Mouse (Mus musculus): ENCODE data around the gene Pald1. TPM values are rescaled to one million over a fixed set of nuclear protein-coding genes. Genes with fewer than 3 reads are reported as not detected.

Pald1 gene
- polyA plus RNA-seq, 1 experiment from 2014 or later, result 17.3 TPM

DNA sequence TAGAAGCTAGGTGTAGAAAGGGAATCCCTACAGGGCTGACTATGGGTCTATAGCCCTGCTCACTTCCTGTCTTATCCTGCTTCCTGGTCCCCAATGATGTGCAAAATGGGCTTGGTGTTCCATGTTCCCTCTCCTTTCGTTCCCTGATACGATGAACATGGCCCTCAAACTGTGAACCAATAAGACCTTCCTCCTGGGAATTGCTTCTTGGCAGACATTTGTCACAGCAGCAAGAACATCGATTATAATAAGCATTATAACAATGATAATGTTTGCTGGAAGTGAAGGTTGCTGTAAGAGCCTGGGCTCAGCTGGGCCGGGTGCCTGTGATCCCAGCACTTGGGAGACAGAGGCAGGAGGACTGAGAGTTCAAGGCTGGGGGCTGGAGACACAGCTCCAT, 99.0 kb downstream of the Pald1 start:
- Histone ChIP-seq H3K27ac (ENCODE audit: low read depth, low read length) (no peak overlapping the region), H3K9ac (ENCODE audit: low read length) (no peak overlapping the region), H3K4me1 (ENCODE audit: control insufficient read depth, insufficient read depth, low read length) (no peaks in the 10 kb centered on the region), H3K4me2 (no peak overlapping the region), H3K27me3 (ENCODE audit: control insufficient read depth, insufficient read depth, low read length) (no peaks in the 10 kb centered on the region), H3K36me3 (ENCODE audit: control insufficient read depth, insufficient read depth, low read length) (no peaks in the 10 kb centered on the region), H3K9me3 (ENCODE audit: control insufficient read depth, low read length) (no peaks in the 10 kb centered on the region), H3K4me3 (ENCODE audit: low read depth, low read length) (no peak overlapping the region)
- DNase-seq (ENCODE audit: low spot score, missing footprints) (peak; percentile 77), ATAC-seq (ENCODE audit: low FRiP score) (no peak)
- 89% methylated on average over 4 of the region's 4 CpGs for WGBS

DNA sequence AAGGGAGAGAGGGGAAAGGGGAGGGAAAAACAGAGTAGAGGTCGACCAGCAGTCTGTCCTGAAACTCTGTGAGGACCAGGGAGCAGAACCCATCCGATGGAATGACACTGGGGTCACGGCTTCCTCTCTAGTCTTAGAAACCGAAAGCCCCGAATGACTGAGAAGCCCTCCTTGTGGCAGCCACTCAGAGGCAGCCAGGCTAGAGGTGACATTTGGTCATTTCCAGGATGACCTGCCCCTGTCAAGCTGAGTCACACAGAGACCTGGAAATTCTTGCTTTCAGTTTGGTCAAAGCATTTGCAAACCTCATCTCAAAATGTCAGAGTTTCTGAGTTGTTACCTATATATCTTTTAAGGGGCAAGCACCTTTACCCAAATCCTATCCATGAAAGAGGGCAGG, 102.2 kb downstream of the Pald1 start:
- Histone ChIP-seq H3K27me3 (ENCODE audit: control insufficient read depth, insufficient read depth, low read length) (no peaks in the 10 kb centered on the region), H3K9me3 (ENCODE audit: control insufficient read depth, low read length) (no peaks in the 10 kb centered on the region), H3K4me3 (ENCODE audit: low read depth, low read length) (no peak overlapping the region), H3K27ac (ENCODE audit: low read depth, low read length) (no peak overlapping the region), H3K4me1 (ENCODE audit: control insufficient read depth, insufficient read depth, low read length) (no peaks in the 10 kb centered on the region), H3K36me3 (ENCODE audit: control insufficient read depth, insufficient read depth, low read length) (no peaks in the 10 kb centered on the region), H3K9ac (ENCODE audit: low read length) (no peak overlapping the region), H3K4me2 (no peak overlapping the region)
- DNase-seq (ENCODE audit: low spot score, missing footprints) (no peak), ATAC-seq (ENCODE audit: low FRiP score) (no peak)
- WGBS, result 84% methylated on average over 5 of the region's 5 CpGs

DNA sequence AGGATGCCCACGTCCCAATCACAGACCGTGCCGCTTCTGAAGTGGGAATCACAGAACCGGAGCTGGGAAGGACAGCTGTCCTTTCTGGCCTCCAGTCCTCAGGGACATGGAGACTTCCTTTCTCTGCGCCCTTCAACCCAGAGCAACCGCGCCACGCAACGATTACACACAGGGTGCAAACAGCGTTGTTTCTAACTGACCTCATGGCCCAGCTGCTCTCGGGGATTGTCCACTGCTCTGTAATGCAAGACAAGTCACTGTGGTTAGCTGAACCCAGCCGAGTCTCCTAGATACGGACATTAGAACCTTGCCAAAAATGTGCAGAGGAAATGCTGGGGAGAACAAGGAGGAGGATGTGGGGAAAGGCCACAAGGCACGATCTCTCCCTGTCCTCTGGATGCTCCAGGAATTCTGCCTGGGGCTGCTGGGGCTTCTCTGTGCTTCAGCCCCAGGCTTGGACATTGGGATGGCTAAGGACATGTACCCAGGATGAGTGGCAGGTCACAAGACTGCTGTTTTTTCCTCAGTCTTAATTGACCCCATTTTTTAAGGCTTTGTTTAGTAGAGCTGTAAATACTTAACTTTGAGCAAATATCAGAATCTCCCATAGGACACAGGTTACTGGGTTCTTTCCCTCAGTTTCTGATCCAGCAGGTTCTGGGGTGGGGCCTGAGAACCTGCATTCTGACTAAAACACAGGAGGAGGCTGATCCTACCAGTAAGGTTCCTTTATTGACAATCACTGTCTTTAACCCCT, 105.2 kb downstream of the Pald1 start:
- DNase-seq (ENCODE audit: low spot score, missing footprints) (no peak), ATAC-seq (ENCODE audit: low FRiP score) (no peak)
- no peak overlapping the region for H3K4me3 ChIP-seq (ENCODE audit: low read depth, low read length)
- no peaks in the 10 kb centered on the region; the same call in 1 of the 2 replicates for H3K4me1 ChIP-seq (ENCODE audit: control insufficient read depth, insufficient read depth, low read length)
- no peak overlapping the region for H3K4me2 ChIP-seq
- H3K27ac ChIP-seq (ENCODE audit: low read depth, low read length), result no peak overlapping the region
- no peak overlapping the region for H3K9ac ChIP-seq (ENCODE audit: low read length)
- no peaks in the 10 kb centered on the region for H3K36me3 ChIP-seq (ENCODE audit: control insufficient read depth, insufficient read depth, low read length)
- peaks cover 12% of the 10 kb centered on the region for H3K27me3 ChIP-seq (ENCODE audit: control insufficient read depth, insufficient read depth, low read length)
- 82% methylated on average over 14 of the region's 14 CpGs for WGBS
- no peaks in the 10 kb centered on the region for H3K9me3 ChIP-seq (ENCODE audit: control insufficient read depth, low read length)

DNA sequence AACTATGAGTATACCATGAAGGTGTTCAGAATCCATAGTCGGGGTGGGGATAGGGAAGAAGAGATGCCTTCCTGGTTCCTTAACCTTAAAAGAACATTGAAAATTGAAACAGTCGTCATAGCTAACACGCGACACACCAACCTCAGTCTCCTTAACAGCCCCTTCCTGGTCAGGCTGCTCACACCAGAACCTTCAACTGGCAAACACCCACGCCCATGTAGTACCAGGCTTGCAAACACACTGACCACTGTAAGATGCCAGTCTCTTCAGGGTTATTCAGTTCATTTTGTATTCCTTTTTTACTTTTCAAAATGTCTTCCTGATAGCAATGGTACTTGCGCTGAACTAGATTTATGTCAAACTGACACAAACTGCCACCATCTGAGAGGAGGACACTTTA, 106.3 kb downstream of the Pald1 start:
- Histone ChIP-seq H3K27me3 (ENCODE audit: control insufficient read depth, insufficient read depth, low read length) (peaks cover 23% of the 10 kb centered on the region), H3K27ac (ENCODE audit: low read depth, low read length) (no peak overlapping the region), H3K36me3 (ENCODE audit: control insufficient read depth, insufficient read depth, low read length) (no peaks in the 10 kb centered on the region), H3K4me3 (ENCODE audit: low read depth, low read length) (no peak overlapping the region), H3K9ac (ENCODE audit: low read length) (no peak overlapping the region), H3K4me1 (ENCODE audit: control insufficient read depth, insufficient read depth, low read length) (no peaks in the 10 kb centered on the region; the same call in 1 of the 2 replicates), H3K9me3 (ENCODE audit: control insufficient read depth, low read length) (no peaks in the 10 kb centered on the region), H3K4me2 (no peak overlapping the region)
- 91% methylated on average over 6 of the region's 6 CpGs for WGBS
- no peak for ATAC-seq (ENCODE audit: low FRiP score)
- DNase-seq (ENCODE audit: low spot score, missing footprints), result peak; percentile 44

DNA sequence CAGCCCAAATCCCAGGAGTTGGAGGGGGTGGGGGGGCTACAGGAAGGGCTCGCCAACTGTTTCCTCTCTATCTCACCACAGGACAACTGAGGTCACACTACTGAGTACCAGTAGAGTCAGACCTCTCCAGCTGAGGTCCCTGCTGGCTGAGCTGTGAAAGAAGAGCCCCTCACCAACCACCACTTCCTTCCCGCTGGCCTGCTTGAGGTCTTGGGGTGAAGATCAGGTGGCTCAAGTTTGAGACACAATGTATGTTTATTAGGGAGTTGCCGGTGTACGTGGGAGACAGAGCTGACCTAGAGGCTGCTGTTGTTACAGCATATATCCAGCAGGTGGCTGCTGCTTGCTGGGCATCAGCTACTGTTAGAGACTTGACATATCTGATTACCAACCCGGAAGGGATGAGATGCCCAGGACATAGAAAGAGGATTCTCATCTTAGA, 107.6 kb downstream of the Pald1 start:
- Histone ChIP-seq H3K27me3 (ENCODE audit: control insufficient read depth, insufficient read depth, low read length) (peaks cover 27% of the 10 kb centered on the region), H3K9ac (ENCODE audit: low read length) (no peak overlapping the region), H3K36me3 (ENCODE audit: control insufficient read depth, insufficient read depth, low read length) (no peaks in the 10 kb centered on the region), H3K9me3 (ENCODE audit: control insufficient read depth, low read length) (no peaks in the 10 kb centered on the region), H3K4me3 (ENCODE audit: low read depth, low read length) (no peak overlapping the region), H3K27ac (ENCODE audit: low read depth, low read length) (no peak overlapping the region), H3K4me2 (no peak overlapping the region), H3K4me1 (ENCODE audit: control insufficient read depth, insufficient read depth, low read length) (no peaks in the 10 kb centered on the region; the same call in 1 of the 2 replicates)
- DNase-seq (ENCODE audit: low spot score, missing footprints), result peak; percentile 91
- WGBS, result 6% methylated on average over 5 of the region's 5 CpGs
- ATAC-seq (ENCODE audit: low FRiP score), result peak; percentile 40; the same call in 1 of the 2 replicates

DNA sequence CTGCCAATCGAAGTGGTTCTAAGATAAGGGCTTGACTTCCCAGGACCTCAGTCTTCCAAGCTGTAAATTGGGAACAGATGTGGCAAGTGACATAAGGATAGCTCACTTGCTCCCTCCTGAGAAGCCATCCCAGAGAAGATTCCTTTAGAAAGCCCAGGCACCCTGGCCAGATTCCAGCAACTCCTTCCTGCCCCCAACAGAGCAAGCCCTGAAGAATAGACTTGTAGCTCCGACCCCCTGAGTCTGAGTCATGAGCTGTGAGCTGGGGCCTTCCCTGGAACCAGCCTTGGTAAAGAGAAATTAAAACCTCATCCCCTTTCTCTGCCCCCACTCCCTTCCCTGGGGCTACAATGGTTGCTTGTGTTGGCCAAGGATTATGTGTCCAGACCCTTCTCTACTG, 108.8 kb downstream of the Pald1 start:
- no peak overlapping the region for H3K27ac ChIP-seq (ENCODE audit: low read depth, low read length)
- ATAC-seq (ENCODE audit: low FRiP score) (no peak), DNase-seq (ENCODE audit: low spot score, missing footprints) (no peak)
- WGBS, result 66% methylated on average over 2 of the region's 2 CpGs
- no peaks in the 10 kb centered on the region; the same call in 1 of the 2 replicates for H3K4me1 ChIP-seq (ENCODE audit: control insufficient read depth, insufficient read depth, low read length)
- peaks cover 27% of the 10 kb centered on the region for H3K27me3 ChIP-seq (ENCODE audit: control insufficient read depth, insufficient read depth, low read length)
- no peak overlapping the region for H3K9ac ChIP-seq (ENCODE audit: low read length)
- no peak overlapping the region for H3K4me3 ChIP-seq (ENCODE audit: low read depth, low read length)
- no peaks in the 10 kb centered on the region for H3K9me3 ChIP-seq (ENCODE audit: control insufficient read depth, low read length)
- H3K36me3 ChIP-seq (ENCODE audit: control insufficient read depth, insufficient read depth, low read length), result no peaks in the 10 kb centered on the region
- no peak overlapping the region for H3K4me2 ChIP-seq

DNA sequence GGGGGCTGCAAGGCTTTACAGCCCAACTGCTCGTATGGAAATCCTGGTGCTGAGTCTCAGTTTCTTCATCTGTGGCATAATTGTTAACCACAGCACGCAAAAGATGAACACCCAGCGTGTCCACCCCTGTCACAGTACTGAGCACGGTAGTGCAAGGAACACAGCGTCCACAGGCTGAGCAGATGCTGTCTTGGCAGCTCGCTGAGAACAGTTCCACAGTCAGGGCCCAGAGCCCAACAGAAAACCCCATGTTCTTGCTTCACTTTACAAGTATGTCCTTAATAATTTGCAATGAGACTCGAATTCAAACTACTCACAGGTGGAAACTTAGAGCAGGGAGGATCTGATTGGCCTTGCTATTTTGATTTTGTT, 109.5 kb downstream of the Pald1 start:
- 55% methylated on average over 7 of the region's 7 CpGs for WGBS
- 0 out of 2 replicates have a peak, but pooled peaks have one; percentile 10 for ATAC-seq (ENCODE audit: low FRiP score)
- Histone ChIP-seq H3K9ac (ENCODE audit: low read length) (no peak overlapping the region), H3K27ac (ENCODE audit: low read depth, low read length) (no peak overlapping the region), H3K9me3 (ENCODE audit: control insufficient read depth, low read length) (no peaks in the 10 kb centered on the region), H3K36me3 (ENCODE audit: control insufficient read depth, insufficient read depth, low read length) (no peaks in the 10 kb centered on the region), H3K4me1 (ENCODE audit: control insufficient read depth, insufficient read depth, low read length) (no peaks in the 10 kb centered on the region; the same call in 1 of the 2 replicates), H3K4me3 (ENCODE audit: low read depth, low read length) (peak overlapping the region; percentile 53), H3K27me3 (ENCODE audit: control insufficient read depth, insufficient read depth, low read length) (peaks cover 27% of the 10 kb centered on the region), H3K4me2 (peak overlapping the region; percentile 92)
- DNase-seq (ENCODE audit: low spot score, missing footprints), result no peak

DNA sequence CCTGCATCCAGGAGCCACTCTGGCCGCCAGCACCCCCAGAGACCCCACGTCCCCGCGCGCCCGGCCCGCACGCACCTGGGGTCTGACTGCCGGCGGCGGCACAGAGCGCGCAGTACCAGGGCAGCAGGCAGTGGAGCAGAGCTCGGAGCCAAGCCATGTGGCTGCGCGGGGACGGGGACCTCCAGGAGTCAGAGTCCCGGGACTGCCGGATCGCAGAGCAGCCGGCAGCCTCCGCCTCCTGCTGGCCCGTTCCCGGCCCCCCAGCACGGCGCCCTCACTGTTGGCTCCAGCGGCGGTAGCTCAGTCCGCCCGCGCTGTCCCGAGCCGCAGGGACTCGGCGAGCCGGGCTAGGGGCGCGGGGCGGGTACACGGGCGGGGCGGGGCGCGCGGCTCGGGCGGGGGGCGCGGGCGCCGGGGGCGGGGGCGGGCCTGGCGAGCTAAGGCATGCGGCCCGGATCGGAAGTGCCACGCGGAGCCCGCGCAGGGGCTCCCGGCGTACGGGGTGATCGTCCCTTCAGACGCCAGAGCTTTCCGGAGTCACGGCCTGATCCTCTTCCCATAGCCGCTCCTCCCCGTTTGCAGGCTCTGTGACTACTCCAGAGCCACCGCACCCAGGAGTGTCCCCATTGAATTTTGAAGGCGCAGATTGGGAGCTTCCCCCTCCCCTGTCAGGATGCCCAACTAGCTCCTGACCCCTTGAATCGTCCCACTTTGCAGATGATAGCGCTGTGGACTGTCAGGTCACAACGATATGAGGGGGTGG, 110.1 kb downstream of the Pald1 start, which contains the start of gene Adamts14:
Gene Adamts14 (minus strand): TSS at position 358 of the 763 bp plus-strand sequence.
- WGBS, result under 1% methylated on average over 48 of the region's 75 CpGs
- Histone ChIP-seq H3K4me3 (ENCODE audit: low read depth, low read length) (peak within 1 kb of the TSS; percentile 53), H3K27ac (ENCODE audit: low read depth, low read length) (no peak within 1 kb of the TSS), H3K9ac (ENCODE audit: low read length) (peak within 1 kb of the TSS; percentile 66), H3K4me2 (peak within 1 kb of the TSS; percentile 92), H3K4me1 (ENCODE audit: control insufficient read depth, insufficient read depth, low read length) (no peaks in the 10 kb centered on the region; the same call in 1 of the 2 replicates), H3K9me3 (ENCODE audit: control insufficient read depth, low read length) (no peaks in the 10 kb centered on the region), H3K36me3 (ENCODE audit: control insufficient read depth, insufficient read depth, low read length) (no peaks in the 10 kb centered on the region), H3K27me3 (ENCODE audit: control insufficient read depth, insufficient read depth, low read length) (peaks cover 27% of the 10 kb centered on the region)
- ATAC-seq (ENCODE audit: low FRiP score), result peak; percentile 80
- DNase-seq (ENCODE audit: low spot score, missing footprints), result peak; percentile 93

DNA sequence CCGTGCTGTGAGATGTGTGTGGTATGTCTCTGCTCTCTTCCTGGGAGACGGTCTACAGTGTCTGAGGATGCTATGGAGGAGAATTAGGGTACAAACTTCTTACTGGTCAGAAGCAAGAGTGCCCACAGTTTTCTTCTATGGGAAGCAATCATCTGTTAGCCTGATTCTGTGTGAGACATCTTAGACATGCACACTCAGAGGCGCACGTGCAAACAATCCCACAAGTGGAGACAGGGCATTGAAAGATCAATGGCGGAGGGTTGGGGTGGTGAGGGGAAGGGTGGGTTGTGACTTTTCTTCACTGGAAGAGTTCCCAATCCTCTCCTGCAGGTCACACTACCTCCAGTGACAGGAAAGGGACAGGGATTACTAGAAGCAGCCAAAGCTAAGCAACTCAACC, 110.7 kb downstream of the Pald1 start:
- H3K9ac ChIP-seq (ENCODE audit: low read length), result peak overlapping the region; percentile 66
- no peak for ATAC-seq (ENCODE audit: low FRiP score)

More for the DNA sequence above, 110.7 kb downstream of the Pald1 start:
- H3K36me3 ChIP-seq (ENCODE audit: control insufficient read depth, insufficient read depth, low read length), result no peaks in the 10 kb centered on the region
- no peak overlapping the region for H3K27ac ChIP-seq (ENCODE audit: low read depth, low read length)
- peak; percentile 91 for DNase-seq (ENCODE audit: low spot score, missing footprints)
- no peaks in the 10 kb centered on the region; the same call in 1 of the 2 replicates for H3K4me1 ChIP-seq (ENCODE audit: control insufficient read depth, insufficient read depth, low read length)
- WGBS, result 42% methylated on average over 5 of the region's 5 CpGs
- H3K4me3 ChIP-seq (ENCODE audit: low read depth, low read length), result peak overlapping the region; percentile 53
- H3K4me2 ChIP-seq, result peak overlapping the region; percentile 92
- no peaks in the 10 kb centered on the region for H3K9me3 ChIP-seq (ENCODE audit: control insufficient read depth, low read length)
- H3K27me3 ChIP-seq (ENCODE audit: control insufficient read depth, insufficient read depth, low read length), result peaks cover 27% of the 10 kb centered on the region
